Mouse (Mus musculus) olfactory bulb, adult 2 months (tissue): ENCODE data around the gene Ccdc130. TPM values are rescaled to one million over a fixed set of nuclear protein-coding genes. Genes with fewer than 3 reads are reported as not detected.

Source experiments
- H3K27ac ChIP-seq: fragments of 200-500 bp; 2 replicates; pipeline ENCODE4 v1.5.1; 2012; ENCODE audit warnings: low read depth, low read length; ENCODE audit not compliant: insufficient read depth
- H3K4me1 ChIP-seq: fragments of 200-500 bp; 2 replicates; pipeline ENCODE4 v1.6.1; 2012; ENCODE audit warnings: low read length; ENCODE audit not compliant: control insufficient read depth, insufficient read depth
- H3K4me3 ChIP-seq: fragments of 200-500 bp; 2 replicates; pipeline ENCODE4 v1.5.1; 2012; ENCODE audit warnings: mild to moderate bottlenecking, low read depth, low read length, moderate library complexity; ENCODE audit not compliant: insufficient read depth
- CTCF ChIP-seq: fragments of 200-500 bp; IDR thresholded peaks from 2 replicates; pipeline ENCODE4 v1.5.1; 2012; ENCODE audit warnings: low read depth, mild to moderate bottlenecking, low read length, moderate library complexity; ENCODE audit not compliant: insufficient read depth
- POLR2A ChIP-seq: fragments of 200-500 bp; IDR thresholded peaks from 2 replicates; pipeline ENCODE4 v1.6.1; 2012; ENCODE audit warnings: mild to moderate bottlenecking, low read depth, low read length, moderate library complexity; ENCODE audit not compliant: insufficient read depth
- WGBS: fragments of 180-500 bp; shearing (Covaris S2); methylation state at CpG from one replicate; pipeline ENCODE4 v1.1.7; 2018; 5-methylcytosine and 5-hydroxymethylcytosine counted together
- polyA plus RNA-seq: library from polyadenylated mRNA; stranded (reverse); fragments of >200 nt; gene quantifications from 2 replicates; pipeline ENCODE4 v1.2.4, GENCODE M21; 2012; ENCODE audit warnings: low replicate concordance; ENCODE audit not compliant: missing spikeins, insufficient read depth, insufficient read length

Ccdc130 gene
- polyA plus RNA-seq, 1 experiment: not detected

- H3K4me3 ChIP-seq: peak overlapping the region; percentile 26
- 53% methylated on average over 34 of the region's 34 CpGs for WGBS
- H3K27ac ChIP-seq: peak overlapping the region; percentile 37; the same call in 1 of the 2 replicates
- H3K4me1 ChIP-seq: peaks cover 22% of the 10 kb centered on the region
- peak; percentile 87 for TF ChIP-seq CTCF
- no peak for TF ChIP-seq POLR2A
Measured at GRCm38 (mm10) chr8:84210167-84210791, 59.9 kb downstream of the Ccdc130 start.

GRCm38 (mm10) chr8:84208381-84209380 is 61.5 kb downstream of the Ccdc130 start:
- WGBS: 35% methylated on average over 17 of the region's 17 CpGs
- H3K4me1 ChIP-seq: peaks cover 27% of the 10 kb centered on the region
- H3K27ac ChIP-seq: peak overlapping the region; percentile 2; the same call in 1 of the 2 replicates

GRCm38 (mm10) chr8:84207811-84208210 is 62.4 kb downstream of the Ccdc130 start:
- H3K27ac ChIP-seq: 0 out of 2 replicates have a peak overlapping the region, but pooled peaks have one; percentile 2
- peaks cover 35% of the 10 kb centered on the region for H3K4me1 ChIP-seq
- 71% methylated on average over 7 of the region's 7 CpGs for WGBS
- H3K4me3 ChIP-seq: no peak overlapping the region
- no peak for TF ChIP-seq CTCF
- TF ChIP-seq POLR2A: no peak

More at GRCm38 (mm10) chr8:84208381-84209380, 61.5 kb downstream of the Ccdc130 start:
- no peak overlapping the region for H3K4me3 ChIP-seq
- TF ChIP-seq CTCF: no peak
- no peak for TF ChIP-seq POLR2A

Other genes starting within 250 kb of the Ccdc130 start
- gene Palm3, start 248.9 kb downstream of the Ccdc130 start, polyA plus RNA-seq: not detected in 2 replicates
- not detected in 2 replicates for gene Il27ra, start 227.8 kb downstream of the Ccdc130 start, polyA plus RNA-seq
- not detected in 2 replicates for gene Rln3, start 225.4 kb downstream of the Ccdc130 start, polyA plus RNA-seq
- not detected in 2 replicates for gene Gm10643, start 205.2 kb downstream of the Ccdc130 start, polyA plus RNA-seq
- not detected in 2 replicates for gene Rfx1, start 203.5 kb downstream of the Ccdc130 start, polyA plus RNA-seq
- gene Dcaf15, start 165.6 kb downstream of the Ccdc130 start, polyA plus RNA-seq: not detected in 2 replicates
- gene Podnl1, start 144.4 kb downstream of the Ccdc130 start, polyA plus RNA-seq: not detected in 2 replicates
- not detected in 2 replicates for gene Cc2d1a, start 122.4 kb downstream of the Ccdc130 start, polyA plus RNA-seq
- not detected in 2 replicates for gene 4930432K21Rik, start 122.4 kb downstream of the Ccdc130 start, polyA plus RNA-seq
- gene Nanos3, start 85.2 kb downstream of the Ccdc130 start, polyA plus RNA-seq: not detected in 2 replicates
- 65.7 TPM in 1 of 2 replicates, not detected in the other for gene Zswim4, start 33.3 kb downstream of the Ccdc130 start, polyA plus RNA-seq
- not detected in 2 replicates for gene D8Ertd738e, start 20.7 kb downstream of the Ccdc130 start, polyA plus RNA-seq
- not detected in 2 replicates for gene Mri1, start 13.1 kb downstream of the Ccdc130 start, polyA plus RNA-seq
- gene Cacna1a, start 118.1 kb upstream of the Ccdc130 start, polyA plus RNA-seq: not detected in 2 replicates